20 mouse cellular contexts compared by ENCODE assay signal in genomic region chr9:16352486-16353048, GRCm38 (mm10).
DNase-seq lines count a peak whose midpoint lies in the region; ATAC-seq lines count a peak whose summit lies in the region.
"Had no signal": no experiment of that assay in that cellular context is flagged by ENCODE, and none has a peak within 500 bp of the region (broad histone marks: within the 10 kb centered on the region; RNA-seq: fewer than 3 reads in every experiment).

No protein-coding gene starts in this region.

- H3K9ac ChIP-seq in neural tube, embryonic 11.5 days (ENCODE audit: low read length): no peak overlapping the region
- no peak overlapping the region for H3K9ac ChIP-seq in hindbrain, embryonic 13.5 days
- no peak overlapping the region for H3K9ac ChIP-seq in midbrain, embryonic 15.5 days
- H3K9ac ChIP-seq: embryonic facial prominence, embryonic 12.5 days; heart, embryonic 15.5 days; intestine, embryonic 15.5 days; liver, embryonic 13.5 days had no signal

- no peaks in the 10 kb centered on the region for H3K27me3 ChIP-seq in neural tube, embryonic 11.5 days (ENCODE audit: control insufficient read depth, insufficient read depth, low read length)
- no peaks in the 10 kb centered on the region for H3K27me3 ChIP-seq in hindbrain, embryonic 13.5 days
- H3K27me3 ChIP-seq in midbrain, embryonic 15.5 days (replicated peaks): no peaks in the 10 kb centered on the region
- H3K27me3 ChIP-seq: embryonic facial prominence, embryonic 12.5 days; heart, embryonic 15.5 days; intestine, embryonic 15.5 days; liver, embryonic 13.5 days had no signal

- 39% methylated on average over 3 of the region's 4 CpGs for WGBS in neural tube, embryonic 11.5 days
- WGBS in hindbrain, embryonic 13.5 days: 24% methylated on average over 4 of the region's 4 CpGs
- WGBS in midbrain, embryonic 15.5 days: 22% methylated on average over 3 of the region's 4 CpGs

- H3K4me3 ChIP-seq in neural tube, embryonic 11.5 days (ENCODE audit: low read depth, low read length): no peak overlapping the region
- no peak overlapping the region for H3K4me3 ChIP-seq in hindbrain, embryonic 13.5 days
- H3K4me3 ChIP-seq in midbrain, embryonic 15.5 days: no peak overlapping the region
- H3K4me3 ChIP-seq: embryonic facial prominence, embryonic 12.5 days; heart, embryonic 15.5 days; intestine, embryonic 15.5 days; liver, embryonic 13.5 days had no signal

- H3K9me3 ChIP-seq in neural tube, embryonic 11.5 days (ENCODE audit: control insufficient read depth, low read length): no peaks in the 10 kb centered on the region
- no peaks in the 10 kb centered on the region for H3K9me3 ChIP-seq in hindbrain, embryonic 13.5 days
- no peaks in the 10 kb centered on the region for H3K9me3 ChIP-seq in midbrain, embryonic 15.5 days
- H3K9me3 ChIP-seq: embryonic facial prominence, embryonic 12.5 days; heart, embryonic 15.5 days; intestine, embryonic 15.5 days; liver, embryonic 13.5 days had no signal

- no peak overlapping the region for H3K27ac ChIP-seq in neural tube, embryonic 11.5 days (ENCODE audit: low read depth, low read length)
- peak overlapping the region; percentile 30; the same call in 1 of the 2 replicates for H3K27ac ChIP-seq in hindbrain, embryonic 13.5 days
- H3K27ac ChIP-seq in midbrain, embryonic 15.5 days: peak overlapping the region; percentile 70
- H3K27ac ChIP-seq: embryonic facial prominence, embryonic 12.5 days; heart, embryonic 15.5 days; intestine, embryonic 15.5 days; liver, embryonic 13.5 days had no signal

- no peaks in the 10 kb centered on the region for H3K36me3 ChIP-seq in neural tube, embryonic 11.5 days (ENCODE audit: control insufficient read depth, insufficient read depth, low read length)
- H3K36me3 ChIP-seq in hindbrain, embryonic 13.5 days: no peaks in the 10 kb centered on the region
- H3K36me3 ChIP-seq in midbrain, embryonic 15.5 days (replicated peaks): no peaks in the 10 kb centered on the region
- H3K36me3 ChIP-seq: embryonic facial prominence, embryonic 12.5 days; heart, embryonic 15.5 days; intestine, embryonic 15.5 days; liver, embryonic 13.5 days had no signal

- DNase-seq in neural tube, embryonic 11.5 days (ENCODE audit: low spot score): no peak
- DNase-seq in neural tube, embryonic 10.5 days (ENCODE audit: extremely low spot score, low spot score): no peak
- DNase-seq in cerebellum, adult 11-12 months: no peak
- DNase-seq in adrenal gland, postnatal 14 days: no peak
- no peak for DNase-seq in layer of hippocampus, adult 9-10 months (ENCODE audit: low spot score)
- no peak for DNase-seq in frontal cortex, postnatal 36 days (ENCODE audit: low spot score in 2 of 2)
- DNase-seq: adrenal gland, postnatal 25 days; cerebellum, postnatal 36 days; kidney, postnatal 25 days; layer of hippocampus, postnatal 36 days; left cerebral cortex, postnatal 4 days; liver, embryonic 13.5 days; lung, postnatal 14 days; spleen, adult 18-20 months; thymus, postnatal 36 days had no signal

- H3K4me1 ChIP-seq in neural tube, embryonic 11.5 days (ENCODE audit: control insufficient read depth, insufficient read depth, low read length): peaks cover 11% of the 10 kb centered on the region; the same call in 1 of the 2 replicates
- H3K4me1 ChIP-seq in hindbrain, embryonic 13.5 days (replicated peaks): peaks cover 24% of the 10 kb centered on the region
- peaks cover 22% of the 10 kb centered on the region for H3K4me1 ChIP-seq in midbrain, embryonic 15.5 days
- H3K4me1 ChIP-seq: embryonic facial prominence, embryonic 12.5 days; heart, embryonic 15.5 days; intestine, embryonic 15.5 days; liver, embryonic 13.5 days had no signal

- H3K4me2 ChIP-seq in neural tube, embryonic 11.5 days (ENCODE audit: low read depth): no peak overlapping the region
- peak overlapping the region; percentile 34 for H3K4me2 ChIP-seq in hindbrain, embryonic 13.5 days
- no peak overlapping the region; the same call in 1 of the 2 replicates for H3K4me2 ChIP-seq in midbrain, embryonic 15.5 days
- H3K4me2 ChIP-seq: embryonic facial prominence, embryonic 12.5 days; heart, embryonic 15.5 days; intestine, embryonic 15.5 days; liver, embryonic 13.5 days had no signal

- ATAC-seq in neural tube, embryonic 11.5 days (ENCODE audit: insufficient read depth, low FRiP score, low TSS enrichment): peak; percentile 40; the same call in 1 of the 2 replicates
- peak; percentile 75 for ATAC-seq in hindbrain, embryonic 13.5 days (ENCODE audit: low FRiP score)
- ATAC-seq in midbrain, embryonic 15.5 days (replicated peaks): peak; percentile 84
- ATAC-seq: intestine, embryonic 15.5 days had no signal
